Mouse (Mus musculus) neutrophil, adult 5-6 weeks (primary cell): Measurements from ENCODE around the gene Rnf5. TPM values are rescaled to one million over a fixed set of nuclear protein-coding genes. Genes with fewer than 3 reads are reported as not detected.

Source experiments
- ATAC-seq: fragments of 151-379, 151-347 bp; 2 replicates; pipeline ENCODE4 v1.8.0; 2017; ENCODE audit warnings: mild to moderate bottlenecking, moderate TSS enrichment; ENCODE audit not compliant: insufficient number of reproducible peaks, poor library complexity, low FRiP score, severe bottlenecking; ENCODE audit errors: extremely low read depth
- total RNA-seq: library from RNA; stranded (forward); fragments of 200-1000 nt; gene quantifications from 2 replicates; pipeline ENCODE4 v1.2.3, GENCODE M21; 2017

Rnf5 gene
- total RNA-seq, 1 experiment from 2014 or later = 15.9 TPM

DNA sequence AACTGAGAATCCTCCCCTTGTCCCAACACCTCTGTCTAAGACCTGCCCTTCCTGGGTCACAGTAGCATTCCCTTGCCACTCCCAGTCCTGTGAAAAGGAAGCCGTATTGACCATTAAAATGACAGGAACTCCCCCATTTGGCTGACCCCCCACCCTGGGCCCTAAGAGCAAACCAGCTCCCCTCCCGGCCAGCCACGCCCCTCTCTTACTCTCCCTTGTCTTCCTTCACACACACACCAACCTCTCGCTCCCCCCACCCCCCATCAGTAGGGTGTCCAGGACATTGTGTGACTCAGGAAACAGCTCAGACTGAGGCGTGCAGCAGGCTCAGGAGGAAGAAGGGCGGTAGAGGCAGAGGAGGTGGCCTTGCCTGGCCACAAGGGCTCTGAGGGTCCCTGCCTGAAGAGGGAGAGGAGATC lies 39.5 kb downstream of the Rnf5 start, which contains the start of gene Notch4:
TSS of gene Notch4 (plus strand) at position 266 of the 419 bp plus-strand sequence.
- no peak for ATAC-seq

DNA sequence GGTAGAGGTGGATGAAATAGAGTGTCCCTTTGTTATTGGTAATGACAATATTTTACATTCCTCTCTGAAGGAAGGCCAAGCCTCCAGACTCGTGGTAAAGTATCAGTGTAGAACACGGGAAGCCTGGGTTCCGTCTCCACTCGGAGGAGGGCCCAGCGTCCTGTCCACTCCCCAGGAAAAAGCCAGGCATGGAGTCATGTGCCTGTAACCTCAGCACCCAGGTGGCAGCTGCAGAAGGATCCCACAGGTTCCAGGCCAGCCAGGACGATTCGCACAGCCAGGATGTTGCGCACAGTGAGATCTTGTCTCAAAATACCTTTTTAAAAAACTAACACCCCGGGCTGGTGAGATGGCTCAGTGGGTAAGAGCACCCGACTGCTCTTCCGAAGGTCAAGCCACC lies 40.1 kb downstream of the Rnf5 start:
- ATAC-seq = no peak

DNA sequence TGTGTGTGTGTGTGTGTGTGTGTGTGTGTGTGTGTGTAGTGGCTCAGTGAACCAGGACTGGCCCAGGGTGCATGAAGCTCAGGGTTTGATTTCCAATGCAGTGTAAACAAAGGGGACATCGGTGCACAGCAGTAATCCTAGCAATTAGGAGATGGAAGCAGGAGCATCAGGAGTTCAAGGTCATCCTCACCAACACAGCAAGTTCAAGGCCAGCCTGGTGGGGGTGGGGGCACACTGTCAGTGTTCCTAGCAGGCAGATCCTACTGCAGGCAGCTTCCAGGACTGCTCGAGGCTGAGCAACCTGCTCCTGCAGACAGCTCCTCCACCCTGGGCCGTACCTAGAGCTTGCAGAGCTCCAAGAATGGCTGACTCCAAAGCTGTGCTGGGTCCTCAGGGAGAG lies 40.9 kb downstream of the Rnf5 start:
- no peak for ATAC-seq

DNA sequence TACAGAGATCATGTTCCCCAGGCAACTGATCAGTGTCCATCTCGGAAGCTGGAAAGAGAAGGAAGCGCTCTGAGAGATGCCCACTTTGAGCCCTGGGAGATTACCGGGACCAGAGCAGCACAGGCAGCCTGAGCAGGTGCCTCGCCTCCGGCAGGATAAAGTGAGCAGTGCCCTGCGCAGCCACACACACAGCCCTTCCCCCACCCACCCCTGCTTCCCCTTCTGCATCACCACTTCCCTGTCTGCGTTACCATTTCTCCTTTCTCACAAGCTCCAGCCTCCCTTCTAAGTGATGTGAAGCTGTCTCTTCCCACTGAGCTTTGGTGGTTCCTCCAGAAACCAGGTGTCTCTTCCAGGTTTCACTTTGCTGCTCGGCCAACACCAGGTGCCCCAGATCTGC lies 42.3 kb downstream of the Rnf5 start:
- ATAC-seq = peak; percentile 77

DNA sequence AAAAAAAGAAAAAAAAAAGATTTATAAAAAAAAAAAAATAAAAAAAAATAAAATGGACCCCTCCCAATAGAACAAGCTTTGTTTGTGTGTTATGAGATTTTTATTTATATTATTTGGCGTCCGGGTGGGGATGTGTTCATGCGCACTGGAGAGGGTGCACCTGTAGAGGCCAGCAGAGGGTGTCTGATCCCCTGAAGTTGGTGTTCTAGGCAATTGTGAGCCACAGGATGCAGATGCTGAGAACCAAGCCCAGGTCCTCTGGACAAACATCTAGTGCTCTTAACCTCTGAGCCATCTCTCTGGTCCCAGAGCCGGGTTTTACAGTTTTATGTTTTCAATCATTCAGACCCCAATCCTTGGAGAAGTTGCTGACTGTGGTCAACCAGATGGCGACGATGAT lies 43.1 kb downstream of the Rnf5 start:
- ATAC-seq = no peak

DNA sequence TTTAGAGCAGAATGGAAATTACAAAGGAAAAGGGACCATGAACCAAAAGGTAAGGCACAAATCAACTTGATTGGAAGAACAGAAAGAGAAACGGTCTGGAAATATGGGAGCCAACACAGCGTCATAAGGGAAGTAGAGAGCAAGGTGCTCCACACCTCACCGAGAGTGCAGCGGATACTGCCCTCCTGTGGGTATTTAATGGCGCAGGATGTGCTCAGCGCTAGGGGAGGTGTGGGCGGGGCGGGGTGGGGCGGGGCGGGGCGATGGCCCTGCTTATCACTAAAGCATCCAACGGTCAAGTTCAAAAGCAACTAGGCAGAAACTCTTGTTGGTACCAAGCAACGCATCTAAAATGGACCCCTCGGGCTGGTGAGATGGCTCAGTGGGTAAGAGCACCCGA lies 43.6 kb downstream of the Rnf5 start:
- ATAC-seq = no peak

DNA sequence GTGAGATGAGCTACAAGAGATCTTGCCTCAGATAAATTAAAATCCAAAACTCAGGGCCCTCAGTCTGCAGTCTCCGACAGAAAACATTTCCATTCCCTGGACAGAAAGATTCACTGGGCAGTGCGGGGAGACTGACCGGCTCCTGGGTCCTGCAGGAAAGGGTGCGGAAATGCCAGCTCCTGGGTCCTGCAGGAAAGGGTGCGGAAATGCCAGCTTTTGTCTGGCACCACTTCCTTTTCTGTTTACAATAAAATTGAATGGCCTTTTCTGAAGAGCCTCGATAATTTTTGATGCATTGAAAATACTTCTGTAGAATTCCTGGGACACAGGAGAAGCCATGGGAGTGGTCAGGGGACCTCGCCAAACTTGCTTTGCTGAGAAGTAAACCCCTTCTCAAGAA lies 44.4 kb downstream of the Rnf5 start:
- ATAC-seq = no peak

DNA sequence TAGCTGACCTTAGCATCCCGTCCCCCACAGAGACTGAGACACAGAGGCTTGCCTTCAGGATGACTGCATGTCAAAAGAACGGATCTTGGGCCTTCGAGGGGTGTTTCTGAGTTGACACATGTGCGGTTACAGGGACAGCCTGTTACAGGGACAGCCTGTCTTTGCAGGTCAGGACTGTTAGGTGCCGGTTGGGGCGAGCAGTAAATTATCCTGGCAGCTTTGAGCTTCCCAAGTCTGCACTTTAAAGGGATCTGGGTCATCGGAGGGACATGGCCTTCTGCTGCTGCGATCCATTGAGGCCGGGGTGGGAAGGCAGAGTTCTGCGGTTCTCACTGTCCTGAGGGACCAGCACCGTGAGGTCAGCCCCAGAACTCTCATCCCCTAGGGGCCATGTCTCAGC lies 46.1 kb downstream of the Rnf5 start:
- no peak for ATAC-seq

DNA sequence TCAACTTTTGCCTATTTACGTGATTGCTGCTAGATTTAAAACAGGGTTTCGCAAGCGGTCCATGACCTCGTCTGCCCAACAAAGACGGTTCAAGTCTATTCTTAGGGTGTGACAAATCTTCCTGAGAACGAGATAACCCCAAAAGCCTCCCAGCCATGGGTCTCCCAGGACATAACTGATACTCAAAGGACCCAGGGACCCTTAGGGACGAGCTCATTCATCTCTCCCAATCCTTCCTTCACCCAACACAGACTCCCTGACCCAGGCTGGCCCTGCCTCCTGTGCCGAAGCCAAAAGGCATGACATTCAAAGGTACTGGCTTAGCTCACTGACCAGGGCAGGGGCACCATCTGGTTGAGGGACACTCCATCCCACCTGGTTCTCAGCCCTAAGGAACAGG lies 47.1 kb downstream of the Rnf5 start:
- ATAC-seq = no peak

DNA sequence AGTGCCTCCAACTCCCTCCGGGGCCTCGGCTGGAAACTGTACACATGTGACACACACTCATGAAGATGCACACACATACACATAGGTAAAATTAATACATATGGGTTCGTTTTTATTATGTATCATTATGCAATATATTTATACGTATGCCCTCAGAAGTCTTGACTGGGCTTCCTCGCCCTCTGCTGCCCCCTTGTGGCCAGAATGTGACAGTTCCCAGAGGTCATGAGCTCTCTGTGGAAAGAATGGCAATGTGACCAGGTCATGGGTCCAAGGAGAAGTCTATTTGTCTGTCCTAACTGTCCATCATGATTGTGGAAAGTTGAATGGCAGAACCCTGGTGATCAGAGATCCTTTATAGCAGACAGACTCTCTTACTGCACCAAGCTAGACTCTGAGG lies 48.0 kb downstream of the Rnf5 start:
- ATAC-seq = peak; percentile 78

Other genes starting within 250 kb of the Rnf5 start
- gene Btnl2, start 248.9 kb downstream of the Rnf5 start, total RNA-seq = 10.9 and 11.9 TPM in 2 replicates
- 0.93 TPM in 1 of 2 replicates, not detected in the other for gene Btnl1, start 226.6 kb downstream of the Rnf5 start, total RNA-seq
- 12.5 and 14.0 TPM in 2 replicates for gene BC051142, start 204.9 kb downstream of the Rnf5 start, total RNA-seq
- not detected in 2 replicates for gene Btnl4, start 126.4 kb downstream of the Rnf5 start, total RNA-seq
- not detected in 2 replicates for gene Btnl6, start 86.3 kb downstream of the Rnf5 start, total RNA-seq
- gene Notch4, start 39.4 kb downstream of the Rnf5 start, total RNA-seq = 0.58 and 1.2 TPM in 2 replicates
- gene Gpsm3, start 13.9 kb downstream of the Rnf5 start, total RNA-seq = 188 and 218 TPM in 2 replicates
- gene Pbx2, start 12.4 kb downstream of the Rnf5 start, total RNA-seq = 89.6 and 100 TPM in 2 replicates
- gene Ager, start 5.8 kb downstream of the Rnf5 start, total RNA-seq = 15.7 and 19.8 TPM in 2 replicates
- gene Agpat1, start 572 bp upstream of the Rnf5 start, total RNA-seq = 27.5 and 32.9 TPM in 2 replicates
- gene Egfl8, start 12.3 kb upstream of the Rnf5 start, total RNA-seq = 1.7 and 4.2 TPM in 2 replicates
- 17.2 and 18.7 TPM in 2 replicates for gene Ppt2, start 24.8 kb upstream of the Rnf5 start, total RNA-seq
- 0.25 TPM in 1 of 2 replicates, not detected in the other for gene Prrt1, start 25.8 kb upstream of the Rnf5 start, total RNA-seq
- gene Fkbpl, start 41.1 kb upstream of the Rnf5 start, total RNA-seq = 15.2 and 17.2 TPM in 2 replicates
- gene Atf6b, start 43.5 kb upstream of the Rnf5 start, total RNA-seq = 26.9 and 27.4 TPM in 2 replicates
- gene Tnxb, start 66.8 kb upstream of the Rnf5 start, total RNA-seq = not detected in 2 replicates
- 0.12 and 0.23 TPM in 2 replicates for gene C4b, start 140.2 kb upstream of the Rnf5 start, total RNA-seq
- not detected in 2 replicates for gene Cyp21a1, start 200.9 kb upstream of the Rnf5 start, total RNA-seq
- 23.5 and 39.9 TPM in 2 replicates for gene Stk19, start 233.3 kb upstream of the Rnf5 start, total RNA-seq
- 36.1 and 45.8 TPM in 2 replicates for gene Dxo, start 233.3 kb upstream of the Rnf5 start, total RNA-seq
- 79.7 and 92.2 TPM in 2 replicates for gene Skiv2l, start 246.5 kb upstream of the Rnf5 start, total RNA-seq
- gene Nelfe, start 246.7 kb upstream of the Rnf5 start, total RNA-seq = 22.6 and 36.0 TPM in 2 replicates